Mouse (Mus musculus): ENCODE data around the gene Fam131a.
A peak's percentile ranks its signal among the peaks of the same experiment; 100 is the strongest.

The Fam131a gene

GRCm38 (mm10) chr16:20695622-20696323 is 2.7 kb downstream of the Fam131a start:
- no peak for DNase-seq (ENCODE audit: low spot score in 2 of 2)

- DNase-seq (ENCODE audit: low spot score in 2 of 2) = no peak
Observed at GRCm38 (mm10) chr16:20699266-20699665, 6.2 kb downstream of the Fam131a start.

DNA sequence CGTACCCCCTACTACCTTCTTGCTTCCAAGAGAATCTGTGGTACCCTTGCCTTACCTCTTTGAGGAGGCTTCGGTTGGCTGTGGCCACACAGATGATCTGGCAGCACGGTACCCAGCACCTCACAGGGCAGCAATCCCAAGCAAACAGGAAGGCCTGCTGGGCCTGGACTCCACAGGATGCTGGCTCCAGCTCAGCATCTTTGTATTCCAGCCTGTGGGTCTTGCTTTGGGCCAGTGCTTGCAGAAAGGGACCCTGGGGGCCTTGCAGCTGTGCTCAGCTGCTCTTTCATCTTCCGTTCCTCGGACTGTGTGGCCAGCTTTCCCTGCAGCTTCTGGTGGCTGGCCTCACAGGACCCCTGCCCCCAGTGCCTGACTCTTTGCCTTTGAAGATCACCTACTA is 7.0 kb downstream of the Fam131a start:
- no peak for DNase-seq (ENCODE audit: low spot score in 2 of 2)

- DNase-seq (ENCODE audit: low spot score in 2 of 2) = no peak
Observed at GRCm38 (mm10) chr16:20701316-20701715, 8.3 kb downstream of the Fam131a start.

DNA sequence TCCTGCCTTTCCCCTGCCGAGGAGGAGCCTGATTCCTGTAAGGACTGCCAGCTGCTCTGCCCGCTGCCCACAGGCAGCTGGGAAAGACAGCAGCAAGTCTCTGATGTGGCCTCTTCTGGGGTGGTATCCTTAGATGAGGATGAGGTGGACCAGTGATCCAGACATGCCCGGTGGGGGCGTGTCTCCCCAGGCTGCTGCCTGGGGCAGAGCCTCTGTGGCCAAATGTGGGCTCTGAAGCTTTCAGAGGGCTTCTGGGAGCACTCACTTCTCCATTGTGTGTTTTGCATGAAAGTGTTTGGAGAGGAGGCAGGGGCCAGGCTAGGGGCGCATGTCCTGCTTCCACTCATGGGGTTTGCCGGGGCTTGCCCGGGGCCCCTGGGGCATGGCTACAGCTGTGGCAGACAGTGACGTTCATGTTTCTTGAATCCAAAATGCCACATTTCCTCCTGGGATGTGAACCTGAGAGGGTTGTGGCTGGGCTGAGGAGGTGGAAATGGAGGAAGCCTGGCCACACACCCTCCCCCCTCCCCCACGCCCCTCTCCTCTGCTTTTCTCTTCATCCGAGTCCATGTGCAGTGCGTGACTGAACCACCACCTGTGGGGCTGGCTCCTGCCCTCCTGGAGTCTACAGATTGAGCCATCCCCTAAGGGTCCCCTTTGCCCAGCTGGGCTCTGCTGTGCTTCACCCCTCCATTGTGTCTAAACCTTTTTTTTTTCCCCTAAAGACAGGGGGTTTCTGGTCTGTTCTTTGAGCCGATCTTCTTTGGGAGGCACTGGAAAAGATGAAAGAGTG is 8.9 kb downstream of the Fam131a start:
- no peak for DNase-seq (ENCODE audit: low spot score in 2 of 2)

GRCm38 (mm10) chr16:20702522-20702893 is 9.5 kb downstream of the Fam131a start:
- DNase-seq (ENCODE audit: low spot score in 2 of 2) = peak; percentile 43 to 58

- DNase-seq (ENCODE audit: low spot score in 2 of 2) = no peak
Observed at GRCm38 (mm10) chr16:20703071-20703470, 10.0 kb downstream of the Fam131a start.

- no peak for DNase-seq (ENCODE audit: low spot score in 2 of 2)
Observed at GRCm38 (mm10) chr16:20703699-20704400, 10.8 kb downstream of the Fam131a start.

- DNase-seq (ENCODE audit: low spot score in 2 of 2) = no peak
Observed at GRCm38 (mm10) chr16:20705786-20706185, 12.7 kb downstream of the Fam131a start.

DNA sequence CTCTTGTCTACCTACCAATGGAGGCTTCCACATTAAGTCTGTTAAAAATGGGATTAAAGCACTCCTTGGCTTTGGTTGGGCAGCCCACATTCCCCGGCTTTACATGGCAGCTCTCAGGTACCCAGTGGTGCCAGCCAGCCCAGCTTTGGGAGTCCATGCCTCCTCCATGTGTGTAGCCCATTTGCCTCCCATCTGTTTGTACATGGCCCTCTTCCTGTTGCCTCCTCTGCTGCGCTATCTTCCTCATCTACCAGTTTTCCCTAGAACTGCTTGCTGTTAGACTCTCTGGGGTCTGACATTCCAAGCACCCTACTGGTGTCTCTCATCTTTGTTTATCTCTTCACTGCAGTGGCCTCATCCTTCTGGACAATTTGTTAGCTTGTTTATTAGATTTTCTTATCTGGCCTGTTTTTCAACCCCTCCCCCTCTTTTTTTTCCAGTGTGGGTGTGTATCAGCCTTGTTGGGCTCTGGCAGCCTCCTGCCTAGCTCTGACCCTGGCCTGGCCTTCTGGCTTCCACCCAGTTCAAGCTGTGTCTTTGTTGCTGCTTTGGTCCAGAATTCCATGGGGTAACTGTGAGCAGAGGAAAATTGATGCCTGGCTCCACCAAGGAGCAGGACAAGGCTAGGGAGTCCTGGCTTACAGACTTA is 13.5 kb downstream of the Fam131a start:
- no peak for DNase-seq (ENCODE audit: low spot score in 2 of 2)

DNA sequence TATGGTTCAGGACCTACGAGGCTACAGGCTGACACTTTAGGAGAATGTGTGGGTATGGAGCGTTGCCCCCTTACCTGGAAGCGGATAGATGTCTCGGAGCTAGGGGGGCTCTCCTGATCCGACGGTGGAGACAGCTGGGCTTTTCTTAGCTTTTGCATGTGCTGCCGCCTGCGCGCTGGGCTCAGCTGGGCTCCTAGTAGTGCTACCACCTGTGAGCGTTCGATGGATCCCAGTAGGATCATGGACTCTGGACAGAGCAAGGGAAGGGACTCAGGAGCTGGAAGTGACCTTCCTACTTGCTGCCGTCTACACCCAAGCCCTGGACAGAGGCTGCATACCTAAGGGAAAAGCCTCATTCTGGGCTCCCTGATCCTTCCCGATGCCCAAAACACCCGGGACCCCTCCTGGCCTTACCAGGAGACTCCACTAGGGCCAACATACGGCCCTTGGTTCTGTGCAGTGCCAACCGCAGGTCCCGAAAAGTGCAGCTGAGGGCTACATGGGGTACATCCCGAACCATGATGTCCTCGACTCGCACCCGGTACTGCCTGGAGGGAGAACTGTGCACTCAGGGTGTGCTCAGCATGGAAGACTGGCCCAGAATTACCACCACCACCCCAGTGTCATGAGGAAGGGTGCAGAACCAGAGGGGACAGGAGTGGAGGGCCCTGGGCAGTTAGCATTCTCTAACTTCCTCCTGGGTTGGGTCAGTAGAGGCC is 15.3 kb downstream of the Fam131a start:
- no peak for DNase-seq (ENCODE audit: low spot score in 2 of 2)

- peak in 1 of 2 experiments; percentile 12 for DNase-seq (ENCODE audit: low spot score in 2 of 2)
Observed at GRCm38 (mm10) chr16:20708939-20709734, 16.1 kb downstream of the Fam131a start.

- DNase-seq (ENCODE audit: low spot score in 2 of 2) = no peak
Observed at GRCm38 (mm10) chr16:20710370-20710769, 17.3 kb downstream of the Fam131a start.

DNA sequence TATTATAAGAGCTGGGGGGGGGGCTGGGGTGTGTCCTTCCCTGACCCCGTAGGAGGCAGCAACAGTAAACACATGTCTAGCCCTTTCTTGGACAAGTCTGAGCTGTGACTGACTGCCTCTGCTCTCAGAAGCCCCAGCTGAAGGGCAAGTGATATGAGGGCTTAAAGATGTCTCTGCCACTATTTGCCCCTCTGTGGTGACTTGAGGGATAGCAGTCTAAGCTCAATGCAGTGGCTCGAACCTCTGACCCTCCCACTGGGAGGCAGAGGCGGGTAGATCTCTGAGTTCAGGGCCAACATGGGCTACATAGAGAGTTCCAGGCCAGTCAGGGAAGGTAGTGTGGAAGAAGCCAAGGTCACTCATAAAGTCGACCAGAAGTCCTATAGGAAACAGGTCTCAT is 17.8 kb downstream of the Fam131a start:
- DNase-seq (ENCODE audit: low spot score in 2 of 2) = no peak

- no peak for DNase-seq (ENCODE audit: low spot score in 2 of 2)
Observed at GRCm38 (mm10) chr16:20712190-20712589, 19.1 kb downstream of the Fam131a start.

DNA sequence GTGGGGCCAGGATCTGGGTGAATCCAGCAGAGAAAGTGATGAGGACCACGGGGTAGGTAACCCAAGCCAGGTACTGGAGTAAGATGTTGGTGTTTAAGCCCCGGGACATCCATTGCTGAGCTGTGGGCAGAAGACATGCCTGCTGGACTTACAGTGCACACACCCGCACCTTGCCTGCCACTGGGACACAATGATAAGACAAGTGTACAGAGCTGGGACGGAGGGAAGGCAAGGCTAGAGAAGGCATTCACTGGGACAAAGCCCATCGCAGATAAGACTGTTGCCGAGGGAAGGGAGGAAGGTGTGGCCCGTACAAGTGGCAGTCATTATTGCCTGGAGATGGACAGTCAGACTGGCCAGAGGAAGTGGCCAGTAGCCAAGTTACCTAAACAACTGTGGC is 19.8 kb downstream of the Fam131a start:
- DNase-seq (ENCODE audit: low spot score in 2 of 2) = peak in 1 of 2 experiments; percentile 39

- no peak for DNase-seq (ENCODE audit: low spot score in 2 of 2)
Observed at GRCm38 (mm10) chr16:20714307-20715080, 21.5 kb downstream of the Fam131a start.

GRCm38 (mm10) chr16:20715161-20715560 is 22.1 kb downstream of the Fam131a start:
- DNase-seq (ENCODE audit: low spot score in 2 of 2) = no peak

- no peak for DNase-seq (ENCODE audit: low spot score in 2 of 2)
Observed at GRCm38 (mm10) chr16:20715566-20715965, 22.5 kb downstream of the Fam131a start.
